Mouse (Mus musculus) layer of hippocampus, adult 18-20 months (tissue): ENCODE measurements around the gene Antxrl. TPM values are rescaled to one million over a fixed set of nuclear protein-coding genes. Genes with fewer than 3 reads are reported as not detected.

Source experiments
- DNase-seq, 2 experiments: peaks; one replicate each; pipeline ENCODE4 v3.0.0; 2022; ENCODE audit warnings: low spot score in 2 of 2
- long read RNA-seq: library from polyadenylated mRNA; stranded (forward); transcript quantifications from one replicate; pipeline ENCODE4 v2.0.0, GENCODE M21; 2021
- total RNA-seq, 2 experiments: library from RNA; stranded (reverse); gene quantifications; 2 replicates each; pipeline ENCODE4 v1.2.3; 2021

Antxrl gene
- total RNA-seq, result not detected
- long read RNA-seq, partial matches to known transcripts, result 0 of 1 reads
- long read RNA-seq, other reads (novel, unspliced or antisense), result 1 of 1 reads

- no peak for DNase-seq
These were observed at the start of gene Antxrl for GRCm38 (mm10) chr14:34052516-34052915. TSS of gene Antxrl (plus strand) at chr14:34052707.

DNA sequence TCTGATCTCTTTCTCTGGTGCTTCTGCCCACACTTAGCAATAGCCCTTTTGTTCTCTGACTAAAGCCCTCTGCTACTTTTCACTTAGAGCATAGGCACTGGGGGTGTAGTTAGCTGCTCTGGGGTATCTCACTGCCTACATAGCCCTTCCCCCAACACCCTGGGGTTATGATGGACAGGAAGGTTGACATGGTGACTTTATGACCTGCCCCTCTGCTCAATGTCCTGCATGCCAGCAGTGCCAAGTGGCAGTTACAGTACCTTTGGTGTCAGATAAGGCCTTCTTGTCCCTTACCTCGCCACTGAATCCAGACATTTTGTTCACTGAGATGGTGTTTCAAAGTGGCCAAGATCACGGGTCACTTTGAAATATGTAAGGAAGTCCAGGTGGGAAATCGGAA is 37.4 kb upstream of the Antxrl start, which contains the start of gene Gm30083:
Gene Gm30083 (minus strand): TSS at position 120 of the 400 bp plus-strand sequence.
- DNase-seq, result no peak

DNA sequence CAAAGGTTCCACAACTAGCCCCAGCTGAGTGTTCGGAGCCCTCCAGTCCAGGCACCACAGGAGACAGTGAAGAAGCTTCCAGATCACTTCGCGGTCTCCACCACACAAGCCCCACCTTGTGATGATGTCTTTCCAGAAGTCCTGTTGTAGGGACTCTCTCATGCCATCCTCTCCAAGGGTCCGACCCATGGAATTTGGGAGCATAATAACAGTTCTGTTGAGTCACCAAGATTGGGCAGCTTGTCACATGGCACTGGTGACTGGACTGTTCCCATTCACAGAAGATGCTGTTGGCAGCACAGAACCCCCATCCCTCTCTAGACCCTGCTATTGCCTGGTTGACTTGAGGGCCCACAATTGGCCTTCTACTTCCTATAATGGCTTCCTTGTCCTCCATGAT is 36.1 kb upstream of the Antxrl start, which contains the start of gene Gm5460:
Gene Gm5460 (plus strand): TSS at position 378 of the 400 bp plus-strand sequence.
- DNase-seq, result no peak

GRCm38 (mm10) chr14:34016938-34017337 is 35.6 kb upstream of the Antxrl start:
- DNase-seq, result peak in 1 of 2 experiments; percentile 6

GRCm38 (mm10) chr14:34026710-34027109 is 25.8 kb upstream of the Antxrl start:
- DNase-seq, result no peak

DNA sequence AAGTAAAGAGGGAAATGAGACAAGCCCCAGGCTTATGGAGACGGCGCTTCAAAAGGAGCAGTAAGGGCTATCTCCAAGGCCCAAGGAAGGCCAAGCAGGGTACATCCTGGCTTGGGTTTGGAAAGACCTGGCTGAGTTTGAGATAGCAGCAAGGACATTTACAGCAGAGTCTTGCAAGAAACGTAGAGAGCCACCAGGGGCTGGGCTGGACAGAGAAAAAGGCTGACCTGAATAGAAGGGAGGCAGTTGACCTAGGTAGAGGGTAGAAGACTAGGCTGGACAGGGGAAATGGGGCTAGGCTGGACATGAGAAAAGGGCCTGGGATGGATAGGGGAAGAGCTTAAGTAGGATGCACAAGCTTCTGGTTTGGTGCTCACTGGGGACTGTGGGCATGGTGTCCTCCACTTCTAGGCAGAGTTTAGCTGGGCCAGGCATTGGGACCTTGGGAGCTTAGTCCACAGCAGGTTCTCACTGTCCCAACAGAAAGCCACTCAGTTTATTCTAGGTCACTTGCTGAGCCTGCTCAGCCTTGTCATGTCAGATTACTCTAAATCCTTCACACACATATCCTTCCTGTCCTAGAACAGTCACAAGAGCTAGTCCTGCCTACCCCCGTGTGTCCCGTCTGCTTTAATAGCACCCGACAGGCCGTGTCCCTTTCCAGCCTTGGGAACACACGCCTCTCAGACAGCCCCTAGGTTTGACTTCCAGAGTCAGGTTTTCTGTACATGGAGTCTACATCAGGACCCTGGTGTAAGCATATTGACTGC is 18.5 kb upstream of the Antxrl start:
- DNase-seq, result no peak

DNA sequence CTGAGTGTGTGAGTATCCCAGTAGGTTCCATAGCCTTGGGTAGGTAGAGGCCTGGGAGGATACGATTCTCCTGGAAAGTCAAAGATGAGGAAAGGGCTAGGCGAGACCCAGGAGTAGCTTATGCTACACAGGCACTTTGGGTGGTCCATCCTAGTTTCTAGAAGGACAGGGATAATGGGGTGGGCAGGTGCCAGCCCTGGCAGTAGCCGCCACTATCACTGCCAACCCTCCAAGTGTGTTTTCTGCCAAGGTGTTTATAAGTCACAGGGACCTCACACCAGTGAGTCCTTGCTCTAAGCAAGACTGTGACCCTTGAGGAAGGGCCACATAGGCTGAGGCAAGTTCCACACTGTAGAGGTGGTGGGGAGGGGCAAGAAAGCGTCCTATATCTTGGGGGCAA is 11.3 kb upstream of the Antxrl start:
- no peak for DNase-seq

DNA sequence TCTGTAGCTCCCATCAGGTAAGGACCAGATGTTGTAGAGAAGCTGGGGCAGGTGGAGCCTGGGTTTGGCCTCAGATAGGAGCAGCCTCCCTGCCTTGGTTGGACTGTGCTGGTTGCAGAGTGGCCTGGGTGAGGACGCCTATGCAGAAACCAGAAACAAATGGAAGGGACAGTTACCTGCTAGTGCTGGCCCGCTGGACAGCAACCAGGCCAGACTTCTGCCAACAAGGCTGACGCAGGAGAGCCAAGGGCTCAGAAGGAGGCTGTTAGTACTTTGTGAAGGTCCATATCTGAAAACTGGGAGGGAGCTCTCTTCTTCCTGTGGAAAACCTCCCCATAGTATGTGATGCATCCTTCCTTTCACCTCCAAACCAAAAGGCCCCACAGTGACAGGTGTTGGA is 9.2 kb upstream of the Antxrl start:
- no peak for DNase-seq

DNA sequence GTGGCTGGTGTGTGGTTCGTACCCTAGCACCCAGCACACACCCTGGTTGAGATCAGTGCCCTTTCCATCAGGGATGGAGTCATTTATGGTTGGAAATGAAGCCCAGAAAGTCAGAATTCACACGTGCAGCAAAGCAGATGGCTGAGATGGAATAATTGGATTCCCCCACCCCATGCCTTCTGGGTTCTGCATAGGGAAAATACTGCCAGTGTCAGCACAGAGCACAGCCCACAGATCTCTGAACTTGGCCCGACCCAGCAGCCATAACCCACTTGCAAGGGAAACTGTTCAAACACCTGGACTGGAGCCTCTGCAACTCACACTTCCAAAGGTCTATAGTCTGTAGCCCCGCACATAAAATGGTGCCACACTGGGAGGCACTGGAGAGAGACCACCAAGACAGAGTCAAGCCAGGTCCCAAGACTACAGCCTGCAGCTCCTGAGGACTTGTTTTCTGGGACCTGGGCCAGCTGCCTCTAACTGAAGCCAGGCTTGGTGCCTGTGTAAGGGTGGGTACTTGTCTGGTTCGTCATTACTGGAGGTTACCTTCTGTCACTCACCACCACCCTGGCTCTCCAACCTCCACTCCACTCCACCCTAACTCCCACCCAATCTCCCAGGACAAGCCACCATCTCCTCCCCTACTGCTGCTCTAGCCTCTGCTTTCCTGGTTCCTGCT is 2.3 kb upstream of the Antxrl start:
- DNase-seq, result peak in 1 of 2 experiments; percentile 9

GRCm38 (mm10) chr14:34071665-34072064 is 19.2 kb downstream of the Antxrl start:
- DNase-seq, result no peak

- no peak for DNase-seq
These were observed 22.8 kb downstream of the Antxrl start for GRCm38 (mm10) chr14:34075346-34075745.

- DNase-seq, result no peak
These were observed 24.7 kb downstream of the Antxrl start for GRCm38 (mm10) chr14:34077222-34077621.

GRCm38 (mm10) chr14:34078293-34078692 is 25.8 kb downstream of the Antxrl start:
- DNase-seq, result no peak

DNA sequence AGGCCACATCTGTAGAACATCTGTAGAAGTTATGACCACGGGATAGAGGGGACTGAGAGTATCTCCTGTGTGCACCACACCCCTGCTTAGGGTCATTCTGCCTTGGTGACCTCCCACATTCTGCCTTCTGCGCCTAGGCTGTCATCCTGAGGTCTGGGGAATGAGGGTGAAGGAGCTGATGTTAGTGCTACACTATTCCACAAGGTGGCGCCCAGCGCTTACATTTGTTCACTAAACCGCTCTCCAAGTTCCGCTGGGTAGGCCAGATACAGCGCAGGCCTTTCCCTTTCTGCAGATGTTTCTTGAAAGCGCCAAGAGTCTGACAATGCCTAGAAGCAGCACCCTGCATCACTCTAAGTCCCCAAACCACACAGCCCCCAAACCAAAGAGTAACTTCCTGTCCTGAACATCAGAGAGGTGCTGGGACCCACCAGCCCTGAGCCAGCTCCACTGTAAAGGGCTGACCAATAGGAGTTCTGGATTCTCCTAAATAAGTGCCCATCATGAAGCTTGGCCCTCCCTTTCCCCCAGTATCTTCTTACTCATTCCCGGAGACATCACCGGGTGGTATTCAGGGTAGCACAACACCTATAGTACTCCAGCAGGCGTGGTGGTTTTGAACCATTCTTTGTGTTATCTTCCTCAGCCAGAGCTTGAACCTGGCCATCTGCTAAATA is 28.0 kb downstream of the Antxrl start:
- DNase-seq, result peak; percentile 42 to 72

- no peak for DNase-seq
These were observed 33.2 kb downstream of the Antxrl start, which contains the start of gene Anxa8 for GRCm38 (mm10) chr14:34085731-34086130. TSS of gene Anxa8 (plus strand) at chr14:34085981.

GRCm38 (mm10) chr14:34086806-34087205 is 34.3 kb downstream of the Antxrl start:
- no peak for DNase-seq

- DNase-seq, result no peak
These were observed 35.4 kb downstream of the Antxrl start for GRCm38 (mm10) chr14:34087856-34088398.

DNA sequence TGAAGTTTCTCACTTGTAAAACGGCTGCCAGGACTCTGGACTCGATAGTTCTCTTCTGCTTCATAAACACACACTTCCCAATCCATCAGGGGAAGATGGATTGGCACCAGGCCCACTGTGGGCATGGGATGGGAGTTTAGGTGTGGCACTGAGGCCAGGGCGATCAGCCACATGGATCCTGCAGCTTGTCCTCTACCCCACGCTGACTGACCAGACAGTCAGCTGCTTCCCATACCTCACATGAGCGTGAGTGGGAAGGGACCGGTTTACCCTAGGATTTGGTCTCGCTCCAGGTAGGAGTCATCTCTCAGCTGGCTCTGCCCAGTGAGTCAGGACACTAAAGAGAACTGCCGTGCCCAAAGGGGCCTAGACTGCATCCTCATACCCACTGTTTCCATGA is 37.3 kb downstream of the Antxrl start:
- no peak for DNase-seq

DNA sequence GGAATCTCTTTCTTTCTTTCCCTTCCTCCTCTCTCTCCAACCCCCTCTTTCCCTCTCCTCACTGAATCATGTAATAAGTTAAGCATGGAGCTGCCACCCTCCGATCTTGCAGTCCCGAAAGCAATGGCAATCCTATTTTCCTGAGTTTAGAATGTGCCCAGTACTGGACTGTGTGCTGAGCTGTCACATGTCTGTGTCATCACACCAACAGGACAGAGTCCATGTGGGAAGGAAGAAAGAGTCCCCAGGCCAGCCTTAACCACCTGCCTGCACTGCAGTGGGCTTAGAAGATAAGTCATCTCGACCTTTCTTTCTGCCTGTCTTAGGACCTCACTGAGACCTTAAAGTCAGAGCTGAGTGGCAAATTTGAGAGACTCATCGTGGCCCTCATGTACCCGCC is 39.0 kb downstream of the Antxrl start:
- DNase-seq, result no peak

- no peak for DNase-seq
These were observed 40.3 kb downstream of the Antxrl start for GRCm38 (mm10) chr14:34092856-34093255.

GRCm38 (mm10) chr14:34096161-34096560 is 43.7 kb downstream of the Antxrl start:
- no peak for DNase-seq
